Mouse (Mus musculus) thymus, adult 2 months (tissue): ENCODE data around the gene Ddhd1. TPM values are rescaled to one million over a fixed set of nuclear protein-coding genes. Genes with fewer than 3 reads are reported as not detected.

Experiments
- DNase-seq: peaks from one replicate; pipeline ENCODE4 v3.0.0; 2021
- H3K27ac ChIP-seq: fragments of 200-500 bp; 2 replicates; pipeline ENCODE4 v1.5.1; 2012; ENCODE audit warnings: low read length, control low read depth; ENCODE audit not compliant: control insufficient read depth, insufficient read depth
- H3K27me3 ChIP-seq: fragments of 200-500 bp; 2 replicates; pipeline ENCODE4 v1.6.1; 2012; ENCODE audit warnings: mild to moderate bottlenecking, low read length, moderate library complexity, mixed read lengths; ENCODE audit not compliant: control insufficient read depth, insufficient read depth
- H3K36me3 ChIP-seq: fragments of 200-500 bp; 2 replicates; pipeline ENCODE4 v1.6.1; 2012; ENCODE audit warnings: mild to moderate bottlenecking, low read length, moderate library complexity; ENCODE audit not compliant: control insufficient read depth, insufficient read depth
- H3K4me1 ChIP-seq: fragments of 200-500 bp; replicated peaks from 2 replicates; pipeline ENCODE4 v1.6.1; 2012; ENCODE audit warnings: low read length; ENCODE audit not compliant: control insufficient read depth, insufficient read depth
- H3K4me3 ChIP-seq: fragments of 200-500 bp; 2 replicates; pipeline ENCODE4 v1.5.1; 2012; ENCODE audit warnings: mild to moderate bottlenecking, low read length, control low read depth, moderate library complexity; ENCODE audit not compliant: control insufficient read depth, insufficient read depth
- CTCF ChIP-seq: fragments of 200-500 bp; IDR thresholded peaks from 2 replicates; pipeline ENCODE4 v1.5.1; 2012; ENCODE audit warnings: mild to moderate bottlenecking, control low read depth, low read length, moderate library complexity, borderline replicate concordance; ENCODE audit not compliant: control insufficient read depth, poor library complexity, insufficient read depth; ENCODE audit errors: extremely low read depth
- POLR2A ChIP-seq: fragments of 200-500 bp; IDR thresholded peaks from 2 replicates; pipeline ENCODE4 v1.6.1; 2012; ENCODE audit warnings: mild to moderate bottlenecking, low read length, control low read depth, moderate library complexity; ENCODE audit not compliant: control insufficient read depth, poor library complexity, insufficient read depth; ENCODE audit errors: extremely low read depth
- WGBS: fragments of 180-500 bp; shearing (Covaris S2); methylation state at CpG from one replicate; pipeline ENCODE4 v1.1.7; 2018; 5-methylcytosine and 5-hydroxymethylcytosine counted together
- polyA plus RNA-seq: library from polyadenylated mRNA; depleted of rRNA; stranded (reverse); fragments of >200 nt; gene quantifications from 2 replicates; pipeline ENCODE4 v1.2.3, GENCODE M21; 2012

The Ddhd1 gene
- polyA plus RNA-seq, 1 experiment, result 22.7 TPM

GRCm38 (mm10) chr14:45635496-45635895 is 22.4 kb downstream of the Ddhd1 start:
- H3K36me3 ChIP-seq, result no peaks in the 10 kb centered on the region
- TF ChIP-seq POLR2A (no peak), CTCF (no peak)
- WGBS, result 98% methylated on average over 1 of the region's 1 CpGs

GRCm38 (mm10) chr14:45632756-45633537 is 25.0 kb downstream of the Ddhd1 start:
- 85% methylated on average over 4 of the region's 4 CpGs for WGBS
- Histone ChIP-seq H3K27ac (no peak overlapping the region), H3K27me3 (no peaks in the 10 kb centered on the region), H3K4me3 (no peak overlapping the region), H3K36me3 (no peaks in the 10 kb centered on the region), H3K4me1 (no peaks in the 10 kb centered on the region)
- TF ChIP-seq CTCF, result no peak
- no peak for TF ChIP-seq POLR2A
- DNase-seq, result no peak

More at GRCm38 (mm10) chr14:45635496-45635895, 22.4 kb downstream of the Ddhd1 start:
- no peak overlapping the region for H3K4me3 ChIP-seq
- DNase-seq, result no peak
- no peaks in the 10 kb centered on the region for H3K27me3 ChIP-seq
- H3K27ac ChIP-seq, result no peak overlapping the region
- no peaks in the 10 kb centered on the region for H3K4me1 ChIP-seq

DNA sequence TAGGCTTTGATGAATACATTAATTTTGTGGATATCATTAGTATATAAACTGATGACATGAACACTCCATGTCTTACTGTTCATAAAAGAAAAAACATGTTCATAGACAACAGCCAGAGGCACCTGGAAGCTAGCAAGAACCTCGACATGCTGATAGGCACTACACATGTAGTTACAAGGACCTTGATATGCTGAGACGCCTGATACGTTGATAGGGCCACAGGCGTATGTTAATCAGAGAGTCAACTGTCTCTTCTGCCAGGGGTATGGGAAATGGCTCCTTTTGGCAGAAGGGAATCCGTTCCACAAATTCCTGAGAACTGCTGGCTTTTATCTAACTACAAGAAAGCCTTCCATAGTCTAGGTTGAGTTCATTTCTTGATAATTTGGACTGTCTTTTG is 27.4 kb downstream of the Ddhd1 start:
- no peak for DNase-seq
- TF ChIP-seq CTCF (no peak), POLR2A (no peak)
- H3K36me3 ChIP-seq, result no peaks in the 10 kb centered on the region
- WGBS, result 94% methylated on average over 5 of the region's 5 CpGs
- H3K4me1 ChIP-seq, result no peaks in the 10 kb centered on the region
- H3K4me3 ChIP-seq, result no peak overlapping the region
- no peaks in the 10 kb centered on the region for H3K27me3 ChIP-seq
- H3K27ac ChIP-seq, result no peak overlapping the region

GRCm38 (mm10) chr14:45629938-45630337 is 28.0 kb downstream of the Ddhd1 start:
- Histone ChIP-seq H3K27me3 (no peaks in the 10 kb centered on the region), H3K4me1 (no peaks in the 10 kb centered on the region), H3K4me3 (no peak overlapping the region), H3K36me3 (no peaks in the 10 kb centered on the region; the same call in 1 of the 2 replicates), H3K27ac (no peak overlapping the region)
- TF ChIP-seq CTCF (no peak), POLR2A (no peak)
- DNase-seq, result no peak
- 87% methylated on average over 1 of the region's 1 CpGs for WGBS

DNA sequence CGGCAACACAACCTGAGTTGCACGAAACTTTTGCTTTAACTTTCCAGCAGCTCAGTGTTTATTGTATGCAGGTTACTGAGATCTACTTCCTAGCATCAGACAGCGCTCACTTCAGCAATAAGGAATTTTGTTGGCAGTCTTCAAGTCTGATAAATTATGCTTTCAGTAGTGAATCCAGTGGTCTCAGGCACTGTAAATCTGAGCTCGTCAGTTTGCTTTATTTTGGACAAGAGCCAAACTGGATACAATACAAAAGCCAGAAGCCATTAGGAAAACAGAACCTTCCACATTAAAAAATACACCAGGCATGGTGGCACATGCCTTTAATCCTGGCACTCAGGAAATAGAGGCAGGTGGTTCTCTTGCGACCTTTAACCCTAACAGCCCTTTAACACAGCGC is 39.6 kb downstream of the Ddhd1 start:
- Histone ChIP-seq H3K27ac (no peak overlapping the region), H3K4me3 (no peak overlapping the region), H3K27me3 (no peaks in the 10 kb centered on the region), H3K36me3 (peaks cover 37% of the 10 kb centered on the region), H3K4me1 (no peaks in the 10 kb centered on the region)
- WGBS, result 93% methylated on average over 6 of the region's 6 CpGs
- TF ChIP-seq CTCF, result no peak
- no peak for TF ChIP-seq POLR2A
- DNase-seq, result no peak

- TF ChIP-seq POLR2A (no peak), CTCF (no peak)
- Histone ChIP-seq H3K27ac (no peak overlapping the region), H3K4me3 (no peak overlapping the region), H3K4me1 (no peaks in the 10 kb centered on the region), H3K36me3 (peaks cover 42% of the 10 kb centered on the region), H3K27me3 (no peaks in the 10 kb centered on the region)
- no peak for DNase-seq
- 97% methylated on average over 5 of the region's 5 CpGs for WGBS
These were observed 41.4 kb downstream of the Ddhd1 start for GRCm38 (mm10) chr14:45616526-45616925.
